Mouse (Mus musculus) cortical plate, adult 2 months (tissue): ENCODE results near the gene Olfr1033.

ENCODE experiments used
- CTCF ChIP-seq: fragments of 200-500 bp; IDR thresholded peaks from 2 replicates; pipeline ENCODE4 v1.5.1; 2011; ENCODE audit warnings: mild to moderate bottlenecking, control low read depth, low read length; ENCODE audit not compliant: insufficient read depth; ENCODE audit errors: extremely low read depth
- POLR2A ChIP-seq: fragments of 200-500 bp; IDR thresholded peaks from 2 replicates; pipeline ENCODE4 v1.6.1; 2011; ENCODE audit warnings: mild to moderate bottlenecking, low read length, control low read depth; ENCODE audit not compliant: insufficient read depth; ENCODE audit errors: extremely low read depth

DNA sequence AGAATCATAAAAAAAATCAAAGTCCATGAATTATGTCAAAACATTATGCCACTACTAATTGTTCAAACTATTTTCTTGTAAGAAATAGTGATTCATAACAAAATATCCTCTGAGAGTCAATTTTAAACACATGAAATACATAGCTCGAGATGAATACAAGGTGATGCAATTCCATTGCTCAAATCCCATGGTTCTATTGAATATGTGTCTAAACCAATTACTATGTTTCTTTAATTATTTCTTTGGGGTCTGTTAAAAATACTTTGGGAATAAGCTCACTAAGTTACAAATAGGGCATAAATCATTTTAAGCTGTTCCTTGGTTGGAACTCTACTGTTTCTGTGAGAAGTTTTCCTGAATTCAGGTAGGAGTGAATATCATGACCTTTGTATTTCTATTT lies 41.5 kb upstream of the Olfr1033 start, which contains the start of gene Olfr1030:
- TF ChIP-seq CTCF (no peak), POLR2A (no peak)
